Mouse (Mus musculus) heart, postnatal 0 days (tissue): ENCODE results near the gene Bhlhb9. TPM values are rescaled to one million over a fixed set of nuclear protein-coding genes. Genes with fewer than 3 reads are reported as not detected.
A peak's percentile ranks its signal among the peaks of the same experiment; 100 is the strongest.

Source experiments
- ATAC-seq: fragments of 200-750 bp; cut with Nextera tagmentation; 2 replicates; pipeline ENCODE4 v1.8.0; 2017; ENCODE audit warnings: low read depth, moderate number of reproducible peaks, moderate library complexity; ENCODE audit not compliant: insufficient read depth
- DNase-seq: peaks from one replicate; pipeline ENCODE4 v3.0.0-alpha.2; 2016; ENCODE audit warnings: low spot score
- H3K27ac ChIP-seq: fragments of 300-500 bp; sonication (generic); 2 replicates; pipeline ENCODE4 v1.5.1; 2014; ENCODE audit warnings: low read depth, mild to moderate bottlenecking
- H3K27me3 ChIP-seq: fragments of 300-500 bp; sonication (generic); 2 replicates; pipeline ENCODE4 v1.6.1; 2014; ENCODE audit warnings: low read length, mixed read lengths; ENCODE audit not compliant: control insufficient read depth, insufficient read depth
- H3K36me3 ChIP-seq: fragments of 300-500 bp; sonication (generic); replicated peaks from 2 replicates; pipeline ENCODE4 v1.6.1; 2014; ENCODE audit warnings: low read length, mixed read lengths; ENCODE audit not compliant: control insufficient read depth, insufficient read depth
- H3K4me1 ChIP-seq: fragments of 300-500 bp; sonication (generic); 2 replicates; pipeline ENCODE4 v1.6.1; 2014; ENCODE audit warnings: antibody characterized with exemption; ENCODE audit not compliant: control insufficient read depth, insufficient read depth
- H3K4me2 ChIP-seq: fragments of 300-500 bp; sonication (generic); 2 replicates; pipeline ENCODE4 v1.6.1; 2014; ENCODE audit warnings: low read depth, mild to moderate bottlenecking, low read length, moderate library complexity
- H3K4me3 ChIP-seq: fragments of 300-500 bp; sonication (generic); 2 replicates; pipeline ENCODE4 v1.5.1; 2014; ENCODE audit warnings: low read depth, low read length
- H3K9ac ChIP-seq: fragments of 300-500 bp; sonication (generic); replicated peaks from 2 replicates; pipeline ENCODE4 v1.6.1; 2014; ENCODE audit warnings: low read depth, low read length, mixed read lengths
- H3K9me3 ChIP-seq: fragments of 300-500 bp; sonication (generic); replicated peaks from 2 replicates; pipeline ENCODE4 v1.6.1; 2016; ENCODE audit warnings: low read length; ENCODE audit not compliant: control insufficient read depth
- CTCF ChIP-seq: IDR thresholded peaks from 2 replicates; pipeline ENCODE4 v1.5.1; 2016; ENCODE audit warnings: antibody characterized with exemption, control low read depth, low read depth
- EP300 ChIP-seq: IDR thresholded peaks from 2 replicates; pipeline ENCODE4 v1.6.1; 2016; ENCODE audit warnings: antibody characterized with exemption, low read depth
- WGBS: fragments of 180-500 bp; shearing (Covaris S2); extraction: QIAGEN DNeasy Blood & Tissue Kit; methylation state at CpG from one replicate; pipeline ENCODE4 v1.1.7; 2014; 5-methylcytosine and 5-hydroxymethylcytosine counted together
- polyA plus RNA-seq: library from polyadenylated mRNA; unstranded; fragments of >200 nt; fragmentation: Nextera tagmentation; extraction: Ambion mirVana; gene quantifications from 2 replicates; pipeline ENCODE4 v1.2.1, GENCODE M21; 2015
- total RNA-seq: library from RNA; depleted of rRNA; stranded (reverse); fragments of >200 nt; gene quantifications from 2 replicates; pipeline ENCODE4 v1.2.3, GENCODE M21; 2014; ENCODE audit warnings: low replicate concordance

Bhlhb9 gene
- total and polyA plus RNA-seq, 2 experiments from 2014 or later = 44.6 to 48.8 TPM

DNA sequence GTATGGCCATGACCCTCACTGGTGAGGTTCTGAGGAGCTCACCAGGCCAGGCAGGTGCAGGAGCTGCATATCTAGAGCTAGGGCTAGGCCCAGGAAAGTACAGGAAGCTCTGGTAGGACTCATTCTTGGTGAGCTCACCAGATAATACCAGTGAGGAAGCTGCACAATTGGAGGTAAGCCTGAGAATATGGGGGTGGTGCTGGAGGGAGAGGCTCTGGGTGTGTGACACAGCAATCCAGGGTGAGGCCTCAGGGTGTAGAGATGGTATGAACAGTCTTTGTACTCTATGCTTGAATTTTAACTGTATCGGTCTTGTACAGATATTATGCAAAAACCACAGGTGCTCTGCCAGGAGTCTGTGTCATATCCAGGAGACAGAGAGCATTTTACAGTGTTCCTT is 82.2 kb downstream of the Bhlhb9 start:
- no peaks in the 10 kb centered on the region for H3K27me3 ChIP-seq
- no peak overlapping the region for H3K9ac ChIP-seq
- WGBS = 86% methylated on average over 1 of the region's 1 CpGs
- no peaks in the 10 kb centered on the region for H3K36me3 ChIP-seq
- H3K9me3 ChIP-seq = no peaks in the 10 kb centered on the region
- no peaks in the 10 kb centered on the region for H3K4me1 ChIP-seq
- no peak for ATAC-seq
- TF ChIP-seq CTCF = no peak
- no peak overlapping the region for H3K4me2 ChIP-seq
- no peak overlapping the region for H3K4me3 ChIP-seq
- no peak overlapping the region for H3K27ac ChIP-seq
- no peak for DNase-seq

DNA sequence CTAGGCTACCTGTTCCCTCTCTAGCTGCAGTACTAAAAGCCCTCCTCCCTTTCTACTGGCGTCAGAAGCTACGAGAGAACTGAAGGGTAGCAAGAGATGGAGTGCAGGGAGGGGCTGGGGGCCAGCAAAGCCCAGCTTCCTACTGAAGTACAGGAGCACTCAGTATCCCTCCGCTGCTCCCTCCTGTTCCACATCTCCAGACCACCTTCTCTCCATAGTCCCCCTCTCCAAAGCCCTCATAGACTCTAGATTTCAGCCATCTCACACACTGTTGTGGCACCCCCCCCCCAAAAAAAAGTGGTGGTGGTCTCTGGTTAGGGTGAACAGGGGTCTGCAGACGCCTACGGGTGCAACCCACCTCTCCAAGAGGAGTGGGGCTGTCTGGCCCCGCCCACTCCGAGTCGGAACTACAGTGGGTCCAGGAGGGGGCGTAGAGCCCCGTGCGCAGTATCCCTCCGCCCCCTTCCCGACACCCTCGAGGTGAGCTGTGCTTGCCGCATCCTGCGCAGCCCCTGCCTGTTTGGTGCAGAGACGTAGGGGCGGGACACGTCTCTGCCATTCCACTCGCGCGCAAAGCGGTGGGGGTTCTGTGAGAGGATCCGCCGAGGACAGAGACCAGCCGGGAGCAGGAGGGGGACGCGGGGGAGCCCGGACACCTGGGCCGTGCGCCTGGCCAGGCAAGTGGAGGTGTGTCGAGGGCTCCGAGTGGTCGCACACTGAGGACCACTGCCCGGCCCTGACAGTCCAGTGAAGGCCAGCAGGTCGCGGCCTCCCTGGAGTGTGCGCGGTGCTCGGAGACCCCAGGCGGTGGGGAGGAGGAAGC is 88.2 kb downstream of the Bhlhb9 start:
- DNase-seq = peak; percentile 49
- H3K27me3 ChIP-seq = no peaks in the 10 kb centered on the region
- WGBS = 20% methylated on average over 34 of the region's 41 CpGs
- peak overlapping the region; percentile 78 for H3K9ac ChIP-seq
- H3K4me2 ChIP-seq = peak overlapping the region; percentile 67
- no peaks in the 10 kb centered on the region for H3K4me1 ChIP-seq
- H3K27ac ChIP-seq = peak overlapping the region; percentile 83
- peaks cover 26% of the 10 kb centered on the region for H3K36me3 ChIP-seq
- ATAC-seq = peak; percentile 98
- H3K9me3 ChIP-seq = no peaks in the 10 kb centered on the region
- H3K4me3 ChIP-seq = peak overlapping the region; percentile 81
- TF ChIP-seq EP300 (no peak), CTCF (peak; percentile 23; the same call in 1 of the 2 replicates)

DNA sequence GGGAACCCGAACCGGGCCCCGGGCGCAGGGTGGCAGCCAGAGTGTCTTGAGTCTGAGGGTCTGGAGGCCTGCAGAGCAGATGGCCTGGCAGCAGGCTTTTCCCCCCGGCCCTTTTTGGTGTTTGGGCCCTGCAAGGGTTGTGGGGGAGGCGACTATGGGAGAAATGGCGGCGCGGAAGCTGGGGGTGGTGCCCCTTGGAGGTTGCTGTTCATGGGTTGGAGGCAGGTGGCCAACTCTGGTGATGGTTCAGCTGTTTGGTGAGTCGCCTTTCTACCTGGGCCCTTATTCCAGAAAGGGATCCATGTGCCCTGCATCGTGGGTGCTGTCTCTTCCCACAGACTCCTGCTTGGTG is 88.8 kb downstream of the Bhlhb9 start:
- H3K4me2 ChIP-seq = peak overlapping the region; percentile 67
- H3K27me3 ChIP-seq = no peaks in the 10 kb centered on the region
- no peaks in the 10 kb centered on the region for H3K9me3 ChIP-seq
- DNase-seq (no peak), ATAC-seq (peak; percentile 63)
- 15% methylated on average over 5 of the region's 11 CpGs for WGBS
- H3K36me3 ChIP-seq = peaks cover 26% of the 10 kb centered on the region
- peak overlapping the region; percentile 81 for H3K4me3 ChIP-seq
- TF ChIP-seq EP300 (no peak), CTCF (no peak)
- H3K27ac ChIP-seq = peak overlapping the region; percentile 83
- peak overlapping the region; percentile 78 for H3K9ac ChIP-seq
- no peaks in the 10 kb centered on the region for H3K4me1 ChIP-seq

DNA sequence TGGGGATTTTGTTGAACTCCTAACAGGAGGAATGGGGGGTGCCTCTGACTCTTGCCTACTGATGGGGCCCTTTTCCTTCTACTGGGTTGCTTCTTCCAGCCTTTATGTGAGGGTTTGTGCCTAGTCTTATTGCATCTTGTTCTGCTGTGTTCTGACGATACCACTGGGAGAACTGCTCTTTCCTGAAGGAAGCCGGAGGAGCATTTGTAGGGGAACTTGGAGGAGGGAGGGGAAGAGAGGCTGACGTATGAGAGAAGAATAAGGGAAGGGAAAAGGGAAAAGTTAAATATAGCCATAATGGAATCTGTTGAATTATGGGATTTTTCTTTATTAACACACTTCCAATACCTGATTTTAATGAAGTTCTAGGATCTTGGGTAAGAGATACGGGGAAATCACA is 119.2 kb downstream of the Bhlhb9 start:
- DNase-seq (no peak), ATAC-seq (no peak)
- Histone ChIP-seq H3K4me1 (no peaks in the 10 kb centered on the region), H3K4me3 (no peak overlapping the region), H3K27ac (no peak overlapping the region), H3K9me3 (no peaks in the 10 kb centered on the region), H3K36me3 (no peaks in the 10 kb centered on the region), H3K9ac (no peak overlapping the region), H3K4me2 (no peak overlapping the region), H3K27me3 (no peaks in the 10 kb centered on the region)
- TF ChIP-seq CTCF = no peak
- 75% methylated on average over 4 of the region's 4 CpGs for WGBS

DNA sequence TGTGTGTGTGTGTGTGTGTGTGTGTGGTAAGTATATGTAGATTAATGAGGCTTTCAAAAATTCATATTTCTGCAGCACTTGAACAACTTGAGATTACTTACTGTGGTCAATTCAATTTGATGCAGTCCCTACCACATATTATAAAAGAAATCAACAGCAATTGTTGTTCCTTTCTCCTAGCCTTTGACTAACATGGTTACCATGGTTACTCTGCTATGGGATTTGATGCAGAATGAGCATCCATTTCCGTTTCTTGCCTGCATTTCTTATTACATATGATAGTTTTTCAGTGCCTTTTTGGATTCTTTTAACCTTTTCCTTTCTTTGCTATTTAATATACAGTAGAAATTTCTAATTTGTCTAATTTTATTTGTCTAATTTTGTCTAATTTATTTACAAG is 119.7 kb downstream of the Bhlhb9 start:
- no peaks in the 10 kb centered on the region for H3K9me3 ChIP-seq
- H3K4me2 ChIP-seq = no peak overlapping the region
- 62% methylated on average over 1 of the region's 1 CpGs for WGBS
- no peak overlapping the region for H3K27ac ChIP-seq
- H3K9ac ChIP-seq = no peak overlapping the region
- no peak overlapping the region for H3K4me3 ChIP-seq
- TF ChIP-seq EP300 = no peak
- H3K27me3 ChIP-seq = no peaks in the 10 kb centered on the region
- DNase-seq (no peak), ATAC-seq (no peak)
- H3K36me3 ChIP-seq = no peaks in the 10 kb centered on the region
- H3K4me1 ChIP-seq = no peaks in the 10 kb centered on the region

DNA sequence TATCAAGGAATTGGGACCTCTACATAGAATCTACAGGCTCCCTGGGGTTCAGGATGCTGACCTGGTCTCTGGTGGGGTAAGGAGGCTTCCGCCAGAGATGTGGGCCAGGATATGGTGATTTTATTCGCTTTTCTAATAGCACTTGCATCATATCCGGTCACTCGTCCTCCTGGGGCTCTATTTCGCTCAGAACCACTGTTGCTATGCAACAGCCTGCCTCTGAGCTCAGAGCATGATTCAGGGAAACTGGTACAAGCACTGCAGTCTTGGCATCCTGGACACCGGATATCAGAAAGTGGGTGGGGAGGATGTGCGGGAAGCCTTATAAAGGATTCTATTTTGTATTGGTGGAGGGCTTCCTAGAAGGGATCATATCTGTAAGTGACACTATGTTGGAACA is 124.8 kb downstream of the Bhlhb9 start:
- no peaks in the 10 kb centered on the region for H3K36me3 ChIP-seq
- no peaks in the 10 kb centered on the region for H3K4me1 ChIP-seq
- H3K9ac ChIP-seq = no peak overlapping the region
- H3K4me3 ChIP-seq = no peak overlapping the region
- ATAC-seq (no peak), DNase-seq (no peak)
- H3K27ac ChIP-seq = no peak overlapping the region
- no peaks in the 10 kb centered on the region for H3K27me3 ChIP-seq
- WGBS = 66% methylated on average over 7 of the region's 7 CpGs
- no peak overlapping the region for H3K4me2 ChIP-seq
- TF ChIP-seq CTCF (no peak), EP300 (no peak)
- H3K9me3 ChIP-seq = no peaks in the 10 kb centered on the region
